Mouse (Mus musculus) v-Abl transformed pro-B cells (cell line): ENCODE measurements around the gene Trpm1.
"Not testable (repeated sequence)": the region's sequence is repeated elsewhere in the genome, so short reads cannot be mapped to it uniquely, and the experiment has no call there.

ENCODE experiments used
- in situ Hi-C, 2 experiments: fragments of 400-800 bp; cut with MboI; formaldehyde crosslinking; loops; one replicate each; pipeline ENCODE4 v1.15.1; 2025; ENCODE audit not compliant: unreplicated experiment in 2 of 2

Gene Trpm1

DNA sequence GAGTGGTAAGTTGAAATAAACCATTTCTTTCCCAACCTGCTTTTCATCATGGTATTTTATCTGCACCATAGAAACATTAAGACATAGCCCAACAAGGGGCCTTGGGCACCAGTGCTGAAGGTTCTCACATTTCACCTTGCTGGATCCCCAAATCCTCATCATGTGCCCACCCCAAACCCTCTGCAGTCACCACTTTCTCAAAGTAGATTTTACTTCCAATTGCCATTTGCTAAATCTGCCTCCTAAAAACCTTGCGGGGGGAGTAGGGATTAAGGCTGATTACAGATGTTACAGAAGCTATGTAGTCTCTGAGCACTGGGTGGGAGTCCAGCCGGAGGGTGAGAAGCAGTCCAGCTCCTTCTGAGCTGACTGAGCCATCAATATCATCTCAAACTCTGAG, at the start of gene Trpm1:
TSS of gene Trpm1 (plus strand) at position 301 of the 400 bp plus-strand sequence.
- in situ Hi-C loops: loop anchor here (10.0 to 25.0 kb wide), 2 partner anchors 399 to 584 kb away; no protein-coding TSS in a partner anchor

DNA sequence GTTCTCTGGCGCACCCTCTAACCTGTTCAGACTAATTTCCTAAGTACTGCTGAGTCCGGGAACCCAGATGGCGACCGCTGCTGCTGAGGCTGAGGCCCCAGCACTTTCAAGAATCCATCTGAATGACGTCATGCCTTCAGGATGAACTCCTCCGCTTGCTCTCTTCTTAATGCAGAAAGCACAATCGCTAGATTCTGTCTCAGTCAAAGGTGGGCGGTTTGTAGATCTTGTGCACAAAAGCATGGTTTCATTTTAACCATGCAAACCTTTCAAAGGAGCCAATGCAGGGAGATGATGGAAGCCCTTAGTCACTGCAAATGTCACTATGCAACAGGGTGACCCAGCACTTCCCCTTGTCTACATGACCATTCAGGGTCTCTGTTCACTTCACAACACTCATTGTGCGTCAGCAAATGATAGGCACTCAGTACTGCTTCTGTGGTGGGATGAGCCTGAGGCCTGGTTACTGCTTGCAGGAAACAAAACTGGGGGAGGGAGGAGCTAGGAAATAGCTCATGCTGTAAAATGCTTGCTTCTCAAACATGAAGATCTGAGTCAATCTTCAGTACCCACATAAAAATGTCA, 31.4 kb upstream of the Trpm1 start:
- in situ Hi-C loops: no loop called here

GRCm38 (mm10) chr7:64123721-64124120, 29.9 kb upstream of the Trpm1 start:
- in situ Hi-C loops: no loop called here

DNA sequence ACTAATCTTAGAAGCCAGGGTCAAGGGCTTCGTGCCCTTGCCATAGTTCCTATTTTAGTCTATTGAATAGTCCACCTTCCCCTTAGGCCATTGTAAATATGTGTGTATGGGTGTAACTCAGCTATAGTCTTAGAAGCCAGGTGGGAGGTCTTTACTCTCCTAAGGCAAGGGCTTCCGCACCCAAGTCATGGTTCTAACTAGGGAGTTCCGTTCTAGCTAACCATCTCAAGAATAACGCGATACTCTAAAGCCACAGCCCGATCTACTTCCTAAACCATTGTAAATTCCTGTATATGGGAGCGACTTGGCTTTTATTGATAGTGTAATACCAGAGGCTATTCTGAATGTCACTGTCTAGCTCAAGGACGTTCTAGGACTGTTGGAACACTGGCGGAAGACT, 27.6 kb upstream of the Trpm1 start:
- in situ Hi-C loops: not testable (repeated sequence)

DNA sequence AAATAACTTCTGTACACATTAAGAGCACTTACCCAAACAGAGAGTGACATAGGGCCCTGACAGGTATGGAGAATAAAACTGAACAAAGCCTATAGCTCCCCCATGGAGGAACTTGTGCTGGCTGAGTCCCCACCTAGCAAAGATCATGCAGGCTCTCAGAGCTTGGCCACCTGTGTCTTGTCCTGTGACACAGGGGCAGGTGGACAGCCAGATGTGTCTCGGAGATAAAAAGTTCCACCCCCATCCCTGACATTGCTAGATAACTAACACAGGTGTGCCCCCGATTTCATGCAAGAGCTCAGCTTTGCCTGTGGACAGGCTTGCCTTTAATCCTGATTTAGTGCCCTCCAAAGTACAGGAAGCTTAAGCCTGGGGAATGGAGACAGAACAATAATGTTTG, 13.8 kb upstream of the Trpm1 start:
- in situ Hi-C loops: loop anchor here (10.0 kb wide), 5 partner anchors 45 to 605 kb away; no protein-coding TSS in a partner anchor

DNA sequence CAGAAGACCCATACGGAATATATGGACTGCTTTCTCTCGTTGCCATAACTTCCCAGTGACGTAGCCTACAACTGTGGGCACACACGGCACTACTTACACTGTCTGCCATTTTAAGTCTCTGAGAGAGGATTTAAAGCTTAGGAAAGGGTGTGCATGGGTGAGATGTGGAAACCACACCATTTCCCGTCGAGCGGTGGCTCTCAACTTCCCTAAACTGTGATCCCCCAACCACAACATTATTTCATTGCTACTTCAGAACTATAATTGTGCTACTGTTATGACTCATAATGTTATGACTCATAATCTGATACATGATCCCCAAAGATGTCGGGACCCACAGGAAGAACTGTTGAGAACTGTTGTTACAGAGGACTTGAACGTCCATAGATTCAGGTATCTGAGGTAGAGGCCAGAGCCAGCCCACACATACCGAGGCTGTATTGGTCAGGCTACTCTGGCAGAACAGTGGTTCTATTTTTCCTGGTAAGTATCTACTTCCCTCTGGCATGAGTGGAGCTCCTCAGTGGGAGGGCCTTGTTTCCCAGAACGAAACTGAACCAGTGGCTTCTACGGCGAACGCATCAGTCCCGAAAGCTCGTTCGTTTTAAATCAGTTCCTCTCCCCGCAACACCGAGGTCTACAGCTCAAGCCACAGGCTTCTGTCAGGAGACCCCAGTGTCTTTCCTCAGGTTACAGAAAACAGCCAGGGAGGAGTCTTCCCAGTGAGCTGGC, 12.2 kb upstream of the Trpm1 start:
- in situ Hi-C loops: loop anchor here (10.0 kb wide), 5 partner anchors 47 to 603 kb away; no protein-coding TSS in a partner anchor

DNA sequence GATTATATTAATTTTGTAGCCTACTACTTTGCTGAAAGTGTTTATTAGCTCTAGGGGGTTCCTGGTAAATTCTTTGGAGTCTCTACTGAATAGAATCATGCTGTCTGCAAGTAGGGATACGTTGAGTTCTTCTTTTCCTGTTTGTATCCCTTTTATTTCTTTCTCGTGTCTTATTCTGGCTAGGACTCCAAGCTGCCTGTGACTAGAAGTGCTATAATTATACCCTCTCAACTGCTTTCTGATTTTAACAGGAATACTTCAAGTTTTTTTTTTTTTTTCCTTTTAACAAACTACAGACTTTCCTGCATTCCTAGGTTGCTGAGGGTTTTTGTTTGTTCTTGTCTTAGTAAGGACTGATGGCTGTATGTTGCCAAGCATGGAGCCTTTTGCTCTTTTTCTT, 4.3 kb upstream of the Trpm1 start:
- in situ Hi-C loops: loop anchor here (10.0 kb wide), 5 partner anchors 55 to 595 kb away; no protein-coding TSS in a partner anchor

GRCm38 (mm10) chr7:64149747-64150146, 3.9 kb upstream of the Trpm1 start:
- in situ Hi-C loops: loop anchor here (10.0 to 25.0 kb wide), 7 partner anchors 55 to 595 kb away; no protein-coding TSS in a partner anchor

DNA sequence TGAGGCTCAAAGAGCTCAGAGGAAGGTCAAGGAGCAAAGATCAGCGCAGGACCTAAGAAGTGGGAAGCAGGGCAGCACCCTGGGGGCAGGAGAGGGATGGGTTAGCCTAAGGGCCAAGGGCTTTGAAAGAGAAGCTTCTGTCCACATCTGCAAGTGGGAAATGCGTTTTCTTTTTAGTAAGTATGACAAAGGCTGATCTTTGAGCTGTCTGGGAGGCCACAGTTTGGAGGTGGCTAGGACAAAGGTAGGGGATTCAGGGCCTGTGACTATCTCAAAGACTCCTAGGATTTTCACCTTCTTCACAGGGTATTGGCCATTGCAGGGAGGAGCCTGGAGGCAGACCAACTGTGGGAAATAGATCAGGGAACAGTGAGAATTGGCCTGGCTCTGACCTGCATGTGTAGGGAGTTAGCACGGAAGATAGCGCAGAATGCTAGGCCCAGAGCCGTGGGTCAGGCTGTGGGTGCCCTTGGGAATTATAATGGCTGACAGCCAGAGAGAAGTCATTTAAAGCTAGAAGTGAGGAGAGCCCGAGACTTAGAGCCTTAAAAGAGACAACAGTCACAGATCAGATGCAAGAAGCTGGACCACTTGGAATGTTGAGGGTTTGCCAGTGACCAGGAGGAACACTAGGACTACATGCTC, 3.1 kb upstream of the Trpm1 start:
- in situ Hi-C loops: loop anchor here (10.0 to 25.0 kb wide), 2 partner anchors 396 to 587 kb away; no protein-coding TSS in a partner anchor

DNA sequence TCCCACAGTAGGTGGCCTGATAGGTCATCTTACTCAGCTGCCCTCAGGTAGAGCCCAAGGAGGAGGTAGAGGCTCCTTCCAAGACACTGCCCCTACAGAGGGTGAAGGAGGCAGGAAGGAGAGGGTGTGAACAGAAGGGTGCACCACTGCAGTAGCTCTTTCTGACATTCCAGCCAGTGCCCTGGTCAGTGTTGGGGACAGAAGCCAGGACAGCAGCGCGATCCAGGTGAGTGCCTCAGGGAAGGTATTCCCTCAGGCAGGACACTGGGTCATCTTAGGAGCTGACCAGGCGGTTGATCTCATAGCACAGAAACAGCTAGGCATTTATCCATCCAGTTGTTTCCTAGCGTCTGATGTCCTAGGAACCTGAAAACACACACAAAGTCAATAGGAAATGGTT, 1.6 kb downstream of the Trpm1 start:
- in situ Hi-C loops: loop anchor here (10.0 to 25.0 kb wide), 2 partner anchors 400 to 582 kb away; no protein-coding TSS in a partner anchor

DNA sequence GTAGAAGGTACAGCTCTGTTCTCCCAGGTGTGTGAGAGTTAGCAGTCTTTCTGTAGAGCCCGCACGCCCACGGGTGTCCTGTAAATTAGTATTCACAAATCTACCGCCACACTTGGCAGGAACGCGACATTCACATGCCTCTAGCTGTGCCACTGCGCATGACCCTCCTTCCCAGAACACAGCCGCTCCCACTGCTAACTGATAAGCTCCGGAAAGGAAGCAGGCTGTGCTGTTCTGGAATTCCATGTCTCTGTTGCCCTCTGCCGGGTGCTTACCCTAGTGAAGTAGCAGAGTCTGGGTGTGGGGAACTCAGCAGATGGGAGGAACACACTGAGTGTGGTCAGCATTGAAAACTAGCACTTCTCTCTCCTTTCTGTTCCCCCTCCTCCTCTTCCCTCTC, 2.1 kb downstream of the Trpm1 start:
- in situ Hi-C loops: loop anchor here (10.0 to 25.0 kb wide), 2 partner anchors 401 to 582 kb away; no protein-coding TSS in a partner anchor

DNA sequence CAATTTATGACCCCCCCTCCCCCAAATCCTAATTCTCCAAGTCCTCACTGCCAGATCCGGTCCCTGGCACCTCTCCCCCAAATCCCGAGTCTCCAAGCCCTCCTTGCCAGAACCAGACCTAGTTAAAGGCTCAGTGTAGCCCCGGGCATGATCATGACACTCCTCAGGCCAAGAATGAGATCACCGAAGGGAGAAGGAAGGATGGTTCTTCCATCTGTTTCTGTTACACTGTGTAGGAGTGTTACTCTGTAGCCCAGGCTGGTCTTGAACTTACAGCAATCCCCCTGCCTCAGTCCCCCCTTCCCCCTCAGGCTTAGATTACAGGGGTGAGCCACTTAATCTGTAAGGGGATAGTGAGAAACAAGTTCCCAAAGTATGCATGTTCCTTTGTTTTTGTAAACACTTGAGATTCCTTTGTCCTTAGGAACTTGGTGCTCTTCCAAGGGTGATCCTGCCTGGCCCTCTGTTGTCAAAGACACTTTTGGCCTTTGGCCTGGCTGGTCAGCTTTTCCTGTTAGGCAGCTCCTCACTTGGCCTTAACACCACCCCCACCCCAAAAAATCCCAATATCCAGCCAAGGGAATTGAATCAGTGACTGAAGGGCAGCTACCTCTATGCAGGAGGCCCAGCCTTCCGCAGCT, 2.8 kb downstream of the Trpm1 start:
- in situ Hi-C loops: loop anchor here (10.0 to 25.0 kb wide), 2 partner anchors 402 to 581 kb away; no protein-coding TSS in a partner anchor

DNA sequence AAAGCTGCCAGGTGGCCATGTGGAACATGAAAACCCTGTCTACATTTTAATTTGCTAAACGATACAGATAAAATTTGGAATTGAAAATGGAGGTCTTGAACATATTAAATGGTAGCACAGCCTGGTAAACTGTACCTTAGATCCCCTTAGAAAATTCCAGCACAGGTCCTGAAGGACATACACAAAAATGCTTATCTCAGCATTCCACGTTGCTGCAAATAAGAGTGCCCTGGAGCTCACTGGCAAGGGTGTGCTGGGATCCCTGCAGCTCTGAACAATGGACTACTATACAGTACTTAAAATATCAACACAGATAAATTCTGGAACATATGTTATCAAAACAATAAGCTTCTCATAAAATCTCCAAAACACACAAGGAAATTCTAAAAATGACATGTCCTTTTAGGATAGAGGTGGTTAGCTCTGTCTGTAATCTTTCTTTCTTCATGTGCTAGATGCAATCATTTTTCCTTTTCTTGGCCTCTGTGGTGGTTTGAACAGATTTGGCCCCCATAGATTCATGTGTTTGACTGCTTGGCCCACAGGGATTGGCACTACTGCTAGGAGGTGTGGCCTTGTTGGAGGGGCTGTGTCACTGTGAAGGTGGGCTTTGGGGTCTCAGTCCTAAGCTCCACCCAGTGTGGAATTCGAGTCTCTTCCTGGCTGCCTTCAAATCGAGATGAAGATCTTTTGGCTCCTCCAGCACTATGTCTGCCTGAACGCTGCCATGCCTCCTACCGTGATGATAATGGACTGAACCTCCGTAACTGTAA, 3.5 kb downstream of the Trpm1 start:
- in situ Hi-C loops: loop anchor here (10.0 to 25.0 kb wide), 2 partner anchors 402 to 580 kb away; no protein-coding TSS in a partner anchor

- in situ Hi-C loops: loop anchor here (10.0 to 25.0 kb wide), 2 partner anchors 404 to 579 kb away; no protein-coding TSS in a partner anchor
These were observed 4.8 kb downstream of the Trpm1 start for GRCm38 (mm10) chr7:64158281-64159055.

- in situ Hi-C loops: loop anchor here (10.0 to 25.0 kb wide), 2 partner anchors 404 to 578 kb away; no protein-coding TSS in a partner anchor
These were observed 5.5 kb downstream of the Trpm1 start for GRCm38 (mm10) chr7:64159056-64159542.

GRCm38 (mm10) chr7:64159612-64160591, 6.3 kb downstream of the Trpm1 start:
- in situ Hi-C loops: loop anchor here (10.0 to 25.0 kb wide), 2 partner anchors 405 to 577 kb away; no protein-coding TSS in a partner anchor

GRCm38 (mm10) chr7:64160737-64161470, 7.3 kb downstream of the Trpm1 start:
- in situ Hi-C loops: loop anchor here in 1 of 2 experiments (25.0 kb wide), 1 partner anchor 576 kb away; no protein-coding TSS in a partner anchor
